Mouse (Mus musculus) myocyte (in vitro differentiated cells): ENCODE data around the gene Elmo3.

Source experiments
- CEBPB ChIP-seq: IDR thresholded peaks from 2 replicates; pipeline ENCODE4 v1.6.1; 2011; ENCODE audit warnings: mild to moderate bottlenecking, moderate library complexity; ENCODE audit not compliant: poor library complexity, insufficient read depth, severe bottlenecking
- E2F4 ChIP-seq: IDR thresholded peaks from one replicate; pipeline ENCODE4 v1.6.1; 2011; ENCODE audit warnings: mild to moderate bottlenecking, control low read depth, moderate library complexity; ENCODE audit not compliant: insufficient read depth
- MAX ChIP-seq: IDR thresholded peaks from one replicate; pipeline ENCODE4 v1.6.1; 2011; ENCODE audit warnings: low read depth, mild to moderate bottlenecking, control low read depth
- MYOG ChIP-seq, 3 experiments: IDR thresholded peaks; one replicate each; pipeline ENCODE4 v1.6.1; 2011; ENCODE audit warnings: control low read depth in 2 of 3, low read depth in 2 of 3, mild to moderate bottlenecking in 2 of 3; ENCODE audit not compliant: insufficient read length in 2 of 3, control insufficient read depth in 1 of 3, insufficient read depth in 1 of 3
- POLR2A ChIP-seq: IDR thresholded peaks from one replicate; pipeline ENCODE4 v1.6.1; 2011; ENCODE audit warnings: low read depth, mild to moderate bottlenecking, control low read depth, moderate library complexity; ENCODE audit not compliant: insufficient read length
- POLR2AphosphoS2 ChIP-seq: IDR thresholded peaks from one replicate; pipeline ENCODE4 v1.6.1; 2011; ENCODE audit warnings: low read depth, control low read depth; ENCODE audit not compliant: insufficient read length
- REST ChIP-seq: IDR thresholded peaks from one replicate; pipeline ENCODE4 v1.6.1; 2011; ENCODE audit warnings: mild to moderate bottlenecking, control low read depth, moderate library complexity; ENCODE audit not compliant: insufficient read depth, insufficient read length
- TCF12 ChIP-seq: IDR thresholded peaks from one replicate; pipeline ENCODE4 v1.6.1; 2011; ENCODE audit warnings: mild to moderate bottlenecking, control low read depth; ENCODE audit not compliant: poor library complexity, insufficient read depth, severe bottlenecking
- USF1 ChIP-seq: IDR thresholded peaks from one replicate; pipeline ENCODE4 v1.6.1; 2011; ENCODE audit warnings: low read depth, mild to moderate bottlenecking, control low read depth, moderate library complexity

GRCm38 (mm10) chr8:105325641-105326093 lies 20.3 kb downstream of the Elmo3 start:
- TF ChIP-seq MYOG (IDR thresholded peaks at IDR 0.05; ENCODE audit: control insufficient read depth in 1 of 3, insufficient read depth in 1 of 3, insufficient read length in 2 of 3, low read depth in 2 of 3) (no peak), POLR2A (no peak), E2F4 (no peak), TCF12 (no peak), USF1 (no peak), MAX (no peak), POLR2AphosphoS2 (no peak), CEBPB (no peak), REST (no peak)
